Mouse (Mus musculus) kidney, embryonic 14.5 days (tissue): ENCODE measurements at regions not wholly inside any gene's neighbourhood (a gene's known extent, or its start where the extent isn't known, plus 50 kb on each side); places are given as distances from the start of the nearest gene placed in this dataset.

Experiments used
- ATAC-seq: fragments of 200-750 bp; cut with Nextera tagmentation; 2 replicates; pipeline ENCODE4 v1.8.0; 2017; ENCODE audit warnings: moderate number of reproducible peaks, mild to moderate bottlenecking, moderate TSS enrichment, moderate library complexity; ENCODE audit not compliant: low FRiP score, low TSS enrichment
- H3K27ac ChIP-seq: fragments of 300-500 bp; sonication (generic); 2 replicates; pipeline ENCODE4 v1.5.1; 2014; ENCODE audit warnings: low read depth, mild to moderate bottlenecking, low read length, moderate library complexity, mixed read lengths
- H3K27me3 ChIP-seq: fragments of 300-500 bp; sonication (generic); 2 replicates; pipeline ENCODE4 v1.6.1; 2014; ENCODE audit warnings: mild to moderate bottlenecking, low read length; ENCODE audit not compliant: control insufficient read depth, insufficient read depth
- H3K36me3 ChIP-seq: fragments of 300-500 bp; sonication (generic); 2 replicates; pipeline ENCODE4 v1.6.1; 2014; ENCODE audit warnings: low read length, mixed read lengths; ENCODE audit not compliant: control insufficient read depth, insufficient read depth
- H3K4me1 ChIP-seq: fragments of 300-500 bp; sonication (generic); 2 replicates; pipeline ENCODE4 v1.6.1; 2014; ENCODE audit warnings: low read length, mixed read lengths; ENCODE audit not compliant: control insufficient read depth, insufficient read depth
- H3K4me2 ChIP-seq: fragments of 300-500 bp; sonication (generic); replicated peaks from 2 replicates; pipeline ENCODE4 v1.6.1; 2014; ENCODE audit warnings: low read depth, mild to moderate bottlenecking, low read length
- H3K4me3 ChIP-seq: fragments of 300-500 bp; sonication (generic); 2 replicates; pipeline ENCODE4 v1.5.1; 2014; ENCODE audit warnings: mild to moderate bottlenecking, low read length
- H3K9ac ChIP-seq: fragments of 300-500 bp; sonication (generic); 2 replicates; pipeline ENCODE4 v1.6.1; 2014; ENCODE audit warnings: low read depth, mild to moderate bottlenecking, low read length, moderate library complexity
- H3K9me3 ChIP-seq: fragments of 300-500 bp; sonication (generic); 2 replicates; pipeline ENCODE4 v1.6.1; 2016; ENCODE audit warnings: low read length; ENCODE audit not compliant: control insufficient read depth
- WGBS: fragments of 180-500 bp; shearing (Covaris S2); extraction: QIAGEN DNeasy Blood & Tissue Kit; methylation state at CpG from one replicate; pipeline ENCODE4 v1.1.7; 2014; 5-methylcytosine and 5-hydroxymethylcytosine counted together

GRCm38 (mm10) chr4:8920306-8920705 lies 681.5 kb upstream of the Car8 start:
- Histone ChIP-seq H3K27me3 (no peaks in the 10 kb centered on the region), H3K27ac (no peak overlapping the region), H3K9me3 (no peaks in the 10 kb centered on the region; the same call in 1 of the 2 replicates), H3K9ac (no peak overlapping the region), H3K4me1 (peaks cover 20% of the 10 kb centered on the region; the same call in 1 of the 2 replicates), H3K4me3 (no peak overlapping the region), H3K36me3 (no peaks in the 10 kb centered on the region), H3K4me2 (no peak overlapping the region)
- WGBS = 56% methylated on average over 2 of the region's 2 CpGs
- no peak for ATAC-seq

DNA sequence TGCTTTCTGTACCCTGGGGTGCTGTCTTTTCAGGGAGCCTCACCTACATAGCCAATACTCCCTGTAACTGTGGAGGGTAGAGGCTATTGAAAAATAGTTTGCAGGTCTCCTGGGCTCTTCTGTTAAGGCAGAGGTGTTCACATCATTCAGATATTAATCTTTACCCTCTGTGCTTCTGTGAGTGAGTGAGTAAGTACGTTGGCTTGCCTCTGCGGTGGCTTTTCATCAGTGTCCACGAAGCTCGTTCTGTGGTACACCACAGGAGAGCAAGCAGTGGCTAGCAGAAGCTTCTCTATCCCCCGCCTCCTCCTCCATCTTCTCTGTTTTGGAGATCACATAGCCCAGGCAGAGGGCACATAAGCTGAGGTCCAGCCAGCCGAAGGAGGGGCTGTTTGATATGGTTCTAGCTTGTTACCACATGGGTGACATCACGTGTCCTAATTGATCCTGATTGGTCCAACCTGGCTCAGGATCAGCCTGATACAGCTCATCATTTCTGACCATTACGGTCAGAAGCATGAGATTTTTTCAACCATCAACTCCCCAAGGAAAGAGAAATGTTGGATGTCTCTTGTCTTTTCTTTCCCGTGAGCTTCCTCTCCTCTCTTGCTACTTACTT lies 680.6 kb upstream of the Car8 start:
- no peak overlapping the region for H3K4me3 ChIP-seq
- H3K4me2 ChIP-seq = no peak overlapping the region
- peaks cover 20% of the 10 kb centered on the region; the same call in 1 of the 2 replicates for H3K4me1 ChIP-seq
- WGBS = 82% methylated on average over 9 of the region's 9 CpGs
- H3K36me3 ChIP-seq = no peaks in the 10 kb centered on the region
- no peaks in the 10 kb centered on the region for H3K27me3 ChIP-seq
- no peak overlapping the region for H3K9ac ChIP-seq
- no peak overlapping the region for H3K27ac ChIP-seq
- H3K9me3 ChIP-seq = no peaks in the 10 kb centered on the region; the same call in 1 of the 2 replicates
- no peak for ATAC-seq
